Mouse (Mus musculus): ENCODE data around the gene Rrbp1.

DNA sequence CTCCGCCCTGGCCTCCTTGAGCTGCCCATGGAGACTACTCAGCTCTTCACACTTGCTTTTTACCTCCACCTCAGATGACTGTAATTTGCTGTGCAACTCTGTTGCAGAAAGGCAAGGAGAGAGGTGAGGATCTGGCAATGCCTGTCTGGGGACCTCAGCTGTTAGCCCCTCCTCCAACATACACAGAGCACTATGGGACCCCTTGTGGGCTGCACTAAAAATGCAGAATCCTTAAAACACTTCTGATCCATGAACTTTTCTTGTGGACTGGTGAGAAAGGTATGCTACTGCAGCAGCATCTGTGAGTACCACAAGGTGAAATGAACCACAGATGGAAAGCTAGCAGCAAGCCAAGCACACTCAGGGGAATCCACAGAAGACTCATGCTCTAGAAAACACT is 47.7 kb downstream of the Rrbp1 start:
- TF ChIP-seq CTCF (IDR thresholded peaks at IDR 0.05; ENCODE audit: insufficient read depth, low read length) (no peak), POLR2A (IDR thresholded peaks at IDR 0.05; ENCODE audit: borderline replicate concordance, extremely low read depth, low read depth, low read length) (no peak)
